Mouse (Mus musculus) gastrocnemius, adult 18-20 months (tissue): ENCODE results near the gene Vmn2r93. TPM values are rescaled to one million over a fixed set of nuclear protein-coding genes. Genes with fewer than 3 reads are reported as not detected.

Experiments used
- DNase-seq: peaks from one replicate; pipeline ENCODE4 v3.0.0; 2021; ENCODE audit warnings: low spot score
- long read RNA-seq, 2 experiments: library from polyadenylated mRNA; stranded (forward); transcript quantifications; one replicate each; pipeline ENCODE4 v2.0.0; 2021
- total RNA-seq, 2 experiments: library from RNA; stranded (reverse); gene quantifications; 2 replicates each; pipeline ENCODE4 v1.2.3; 2021

The Vmn2r93 gene
- not detected for total RNA-seq
- long read RNA-seq, experiment 1: 0 reads
- long read RNA-seq, experiment 2: 0 reads

DNA sequence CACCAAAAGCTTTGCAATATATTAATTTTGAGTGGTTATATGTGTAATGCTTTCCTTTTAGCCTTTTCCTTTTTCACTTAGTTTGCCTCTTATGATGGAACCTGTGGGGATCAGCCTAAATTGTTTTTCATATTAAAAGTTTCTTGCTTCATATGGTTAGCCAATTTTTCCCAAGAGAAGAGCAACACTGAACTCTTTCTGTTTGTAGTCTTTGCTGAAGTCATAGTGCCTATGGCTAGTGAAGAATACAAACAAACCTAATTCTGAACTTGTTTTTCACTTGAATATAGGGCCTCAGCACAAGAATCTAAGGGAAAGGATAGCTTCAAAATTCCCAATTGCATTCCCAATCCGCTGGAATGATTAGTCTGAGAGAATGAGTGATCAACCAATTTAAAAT, at the start of gene Vmn2r93:
Gene Vmn2r93 (plus strand): TSS at position 301 of the 400 bp plus-strand sequence.
- no peak for DNase-seq

DNA sequence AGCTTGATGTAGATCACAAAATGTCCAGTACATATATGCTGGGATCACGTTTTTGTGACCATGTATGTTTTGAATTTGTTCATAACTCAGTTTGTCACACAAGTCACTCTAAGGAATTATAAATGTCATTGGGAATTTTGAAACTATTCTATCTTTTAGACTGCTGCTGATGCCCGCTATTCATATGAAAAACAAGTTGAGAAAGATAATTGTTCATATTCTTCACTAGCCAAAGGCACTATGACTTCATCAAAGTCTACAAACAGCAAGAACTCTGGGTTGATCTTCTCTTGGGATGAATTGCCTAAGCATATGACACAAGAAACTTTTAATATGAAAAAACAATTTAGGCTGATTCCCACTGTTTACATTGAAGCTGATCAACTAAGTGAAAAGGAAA, 20.2 kb upstream of the Vmn2r93 start, which contains the start of gene Vmn2r94:
Gene Vmn2r94 (minus strand): TSS at position 101 of the 400 bp plus-strand sequence.
- DNase-seq: no peak

DNA sequence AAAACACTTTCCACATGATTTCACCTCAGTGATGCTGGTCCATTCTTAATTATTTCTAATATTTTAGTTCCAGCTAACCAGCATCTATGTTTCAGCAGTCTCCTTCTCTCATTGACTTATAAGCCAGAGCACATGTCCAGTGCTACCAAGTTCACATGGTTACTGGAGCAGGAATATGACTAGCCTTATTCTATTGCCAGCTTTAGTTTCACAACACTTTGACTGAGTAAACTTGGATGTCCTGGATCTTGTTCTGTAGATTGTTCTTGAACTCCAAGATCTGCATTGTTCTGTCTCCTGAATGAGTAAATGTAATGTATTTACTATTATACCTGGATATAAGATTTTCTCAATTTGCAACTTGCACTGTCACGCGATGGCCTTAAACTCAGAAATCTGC, 25.1 kb downstream of the Vmn2r93 start:
- DNase-seq: no peak

DNA sequence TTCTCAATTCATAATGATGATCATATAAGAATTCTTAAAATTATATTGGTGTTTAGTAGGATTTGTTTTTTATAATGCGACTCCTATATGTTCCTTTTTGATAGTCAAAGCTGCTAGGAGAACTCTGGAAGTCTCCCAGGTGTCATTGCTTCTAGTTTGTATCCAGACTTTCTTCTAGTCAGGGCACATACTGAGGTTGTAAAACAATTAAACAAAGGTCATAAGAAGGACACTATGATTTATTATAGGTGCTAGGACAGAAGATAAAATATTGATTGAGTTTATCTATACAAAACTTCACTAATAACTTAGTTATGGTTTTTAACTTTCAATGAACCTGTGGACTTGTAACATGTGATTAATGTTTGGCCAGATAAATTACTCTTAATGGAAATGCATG, 62.1 kb downstream of the Vmn2r93 start:
- no peak for DNase-seq

DNA sequence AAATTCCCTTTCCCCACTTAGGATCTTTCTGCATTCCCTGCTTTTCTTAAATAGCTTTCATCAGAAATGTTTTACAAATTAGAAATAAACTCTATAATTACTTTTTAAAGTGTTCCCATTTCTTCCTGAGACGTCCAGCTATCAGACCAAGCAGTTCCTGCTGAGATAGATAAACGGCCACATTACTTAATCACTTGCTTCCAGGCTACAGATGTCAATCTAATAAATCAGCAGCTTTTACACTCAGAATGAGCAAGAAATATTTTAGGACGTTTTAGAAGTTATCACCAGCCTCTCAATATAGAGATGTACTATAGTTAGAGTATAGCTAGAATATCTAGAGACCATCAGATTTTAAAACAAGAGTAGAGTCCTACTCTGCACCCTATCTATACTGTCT, 62.7 kb downstream of the Vmn2r93 start:
- no peak for DNase-seq

Other genes with a start within 250 kb of the Vmn2r93 start
- gene Vmn2r124, start 248.7 kb upstream of the Vmn2r93 start, total RNA-seq: not detected
- not detected for gene Vmn2r91, start 213.1 kb upstream of the Vmn2r93 start, total RNA-seq
- gene Vmn2r92, start 146.2 kb upstream of the Vmn2r93 start, total RNA-seq: not detected
- gene Vmn2r94, start 20.3 kb upstream of the Vmn2r93 start, total RNA-seq: not detected
- gene Vmn2r95, start 126.0 kb downstream of the Vmn2r93 start, total RNA-seq: not detected